In the genomic region with DNA sequence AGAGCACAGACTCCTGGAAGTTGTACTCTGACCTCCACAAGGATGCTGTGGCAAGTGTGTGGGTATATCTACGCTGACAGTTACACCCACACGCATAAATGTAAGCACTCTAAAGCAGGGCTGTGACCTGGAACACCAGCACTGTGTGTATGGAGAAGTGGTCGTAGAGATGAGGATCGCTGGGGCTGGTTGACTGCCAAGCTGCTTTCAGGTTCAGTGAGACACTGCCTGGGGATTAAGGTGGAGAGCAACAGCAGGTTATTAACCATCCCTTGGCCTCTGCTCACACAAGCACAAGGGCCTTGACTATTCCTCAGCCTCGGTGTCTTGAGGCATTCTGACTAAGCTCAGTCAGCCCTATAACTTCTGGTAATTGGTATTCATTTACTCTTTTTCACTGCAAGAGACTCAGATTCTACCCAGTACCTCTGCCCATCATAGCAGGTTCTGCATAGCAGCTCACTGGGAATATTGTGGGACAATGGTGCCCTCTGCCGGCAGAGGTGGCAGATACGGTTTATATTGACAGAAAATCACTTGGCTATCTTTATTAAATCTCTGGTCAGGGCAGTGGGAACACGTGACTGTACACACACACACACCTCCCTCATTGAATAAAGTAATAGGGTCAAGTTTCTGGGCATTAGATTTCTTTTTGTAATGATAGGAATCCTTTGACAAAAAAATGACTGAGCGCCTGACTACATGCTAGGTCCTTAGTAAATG, we compare ENCODE assay signal across 9 mouse cellular contexts. TPM values are rescaled to one million over a fixed set of nuclear protein-coding genes. Genes with fewer than 3 reads are reported as not detected.
DNase-seq lines count a peak whose midpoint lies in the region; ATAC-seq and TF ChIP-seq lines count a peak whose summit lies in the region.
"Had no signal": no experiment of that assay in that cellular context is flagged by ENCODE, and none has a peak within 500 bp of the region (broad histone marks: within the 10 kb centered on the region; RNA-seq: fewer than 3 reads in every experiment).

No protein-coding gene starts in this region.

- peak; percentile 63 for DNase-seq in G1E (ENCODE audit: low spot score)
- DNase-seq in embryonic facial prominence, embryonic 14.5 days (ENCODE audit: low spot score): peak; percentile 84
- DNase-seq in heart, embryonic 10.5 days (ENCODE audit: low spot score): peak; percentile 88
- peak; percentile 73 to 86 for DNase-seq in layer of hippocampus, adult 8-10 months (ENCODE audit: low spot score in 2 of 2)
- DNase-seq in lung, postnatal 36 days: peak; percentile 92
- peak; percentile 79 for DNase-seq in right cerebral cortex, adult 18-20 months
- DNase-seq in urinary bladder, postnatal 36 days (ENCODE audit: low spot score in 2 of 2): peak; percentile 82 to 85

- WGBS in bone marrow, adult 2 months: 31% methylated on average over 9 of the region's 9 CpGs
- WGBS in embryonic facial prominence, embryonic 14.5 days: 34% methylated on average over 9 of the region's 9 CpGs
- 36% methylated on average over 9 of the region's 9 CpGs for WGBS in heart, embryonic 10.5 days

- ATAC-seq in G1E (ENCODE audit: extremely low read depth, insufficient number of reproducible peaks, low FRiP score, poor library complexity, severe bottlenecking): no peak
- peak; percentile 7; the same call in 1 of the 2 replicates for ATAC-seq in embryonic facial prominence, embryonic 14.5 days (ENCODE audit: low read depth)

- peaks cover 39% of the 10 kb centered on the region for H3K4me1 ChIP-seq in G1E (ENCODE audit: insufficient read depth, low read depth, low read length)
- H3K4me1 ChIP-seq in bone marrow, adult 2 months (ENCODE audit: control insufficient read depth, insufficient read depth, low read length): peaks cover 1% of the 10 kb centered on the region; the same call in 1 of the 2 replicates
- H3K4me1 ChIP-seq in embryonic facial prominence, embryonic 14.5 days (ENCODE audit: control insufficient read depth, insufficient read depth, low read length): peaks cover 9% of the 10 kb centered on the region; the same call in 1 of the 2 replicates
- H3K4me1 ChIP-seq in heart, embryonic 10.5 days: peaks cover 11% of the 10 kb centered on the region

- no peaks in the 10 kb centered on the region for H3K9me3 ChIP-seq in G1E (replicated peaks)
- H3K9me3 ChIP-seq in embryonic facial prominence, embryonic 14.5 days (ENCODE audit: control insufficient read depth, low read length): no peaks in the 10 kb centered on the region
- H3K9me3 ChIP-seq in heart, embryonic 10.5 days: no peaks in the 10 kb centered on the region
- H3K9me3 ChIP-seq: liver, embryonic 15.5 days had no signal

- no peak overlapping the region for H3K27ac ChIP-seq in bone marrow, adult 2 months (ENCODE audit: control insufficient read depth, insufficient read depth, low read depth, low read length, poor library complexity)
- no peak overlapping the region for H3K27ac ChIP-seq in embryonic facial prominence, embryonic 14.5 days (replicated peaks; ENCODE audit: low read depth, low read length)
- no peak overlapping the region for H3K27ac ChIP-seq in heart, embryonic 10.5 days
- H3K27ac ChIP-seq: liver, embryonic 15.5 days had no signal

- H3K36me3 ChIP-seq in G1E (replicated peaks): peaks cover 54% of the 10 kb centered on the region
- peaks cover 35% of the 10 kb centered on the region for H3K36me3 ChIP-seq in embryonic facial prominence, embryonic 14.5 days (ENCODE audit: control insufficient read depth, insufficient read depth, low read length)
- H3K36me3 ChIP-seq in heart, embryonic 10.5 days: peaks cover 34% of the 10 kb centered on the region

- H3K4me2 ChIP-seq in embryonic facial prominence, embryonic 14.5 days (ENCODE audit: low read depth, low read length): no peak overlapping the region
- H3K4me2 ChIP-seq: liver, embryonic 15.5 days had no signal

- no peak overlapping the region for H3K4me3 ChIP-seq in G1E (ENCODE audit: low read depth, low read length)
- H3K4me3 ChIP-seq in bone marrow, adult 2 months (replicated peaks; ENCODE audit: control insufficient read depth, low read depth, low read length): no peak overlapping the region
- H3K4me3 ChIP-seq in embryonic facial prominence, embryonic 14.5 days (ENCODE audit: low read depth, low read length): no peak overlapping the region
- H3K4me3 ChIP-seq in heart, embryonic 10.5 days: no peak overlapping the region
- H3K4me3 ChIP-seq: liver, embryonic 15.5 days had no signal

- TF ChIP-seq POLR2A in bone marrow, adult 2 months (IDR thresholded peaks at IDR 0.05; ENCODE audit: borderline replicate concordance, control insufficient read depth, low read depth, low read length): no peak

- peak; percentile 26; the same call in 1 of the 2 replicates for TF ChIP-seq CTCF in G1E (IDR thresholded peaks at IDR 0.05; ENCODE audit: low read depth, low read length)
- TF ChIP-seq CTCF in bone marrow, adult 2 months (IDR thresholded peaks at IDR 0.05; ENCODE audit: control insufficient read depth, insufficient read depth, low read length): peak; percentile 82

- H3K27me3 ChIP-seq in G1E (ENCODE audit: insufficient read depth, low read length): no peaks in the 10 kb centered on the region
- H3K27me3 ChIP-seq in embryonic facial prominence, embryonic 14.5 days (replicated peaks; ENCODE audit: control insufficient read depth, insufficient read depth, low read length): no peaks in the 10 kb centered on the region
- no peaks in the 10 kb centered on the region for H3K27me3 ChIP-seq in heart, embryonic 10.5 days (ENCODE audit: insufficient read depth, poor library complexity, severe bottlenecking)
- H3K27me3 ChIP-seq: liver, embryonic 15.5 days had no signal

- H3K9ac ChIP-seq in embryonic facial prominence, embryonic 14.5 days (ENCODE audit: low read depth, low read length): no peak overlapping the region
- H3K9ac ChIP-seq: liver, embryonic 15.5 days had no signal

RNA-seq across cellular contexts. Expression of gene Qtrt1, which starts 1.9 kb away (rescaled TPM):
- total RNA-seq in G1E (2014; fragmentation: Nextera tagmentation) (20.7 and 26.4 TPM in 2 replicates), G1E (2017) (34.3 and 43.8 TPM in 2 replicates)
- polyA plus RNA-seq in G1E (2012): 70.9 and 72.7 TPM in 2 replicates
- polyA plus RNA-seq in bone marrow, adult 2 months (2011; ENCODE audit: insufficient read depth, insufficient read length, low replicate concordance, missing spikeins): 24.8 and 56.3 TPM in 2 replicates
- polyA plus RNA-seq in embryonic facial prominence, embryonic 14.5 days (2014; fragmentation: Nextera tagmentation; extraction: Ambion mirVana): 36.9 and 49.4 TPM in 2 replicates
- 38.9 and 51.3 TPM in 2 replicates for polyA plus RNA-seq in heart, embryonic 10.5 days (2016; fragmentation: Nextera tagmentation; extraction: Ambion mirVana)
- 10 to 100 TPM; 28.5 to 41.7 (median 36.6) TPM for total RNA-seq in layer of hippocampus, adult 8-10 months (2022)

RNA-seq across cellular contexts. Expression of gene Dnm2, which starts 15.0 kb away (rescaled TPM):
- total RNA-seq in G1E (2014; fragmentation: Nextera tagmentation): 193 and 214 TPM in 2 replicates
- 72.7 and 74.3 TPM in 2 replicates for total RNA-seq in G1E (2017)
- 427 and 533 TPM in 2 replicates for polyA plus RNA-seq in G1E (2012)
- 86.9 and 130 TPM in 2 replicates for polyA plus RNA-seq in bone marrow, adult 2 months (2011; ENCODE audit: insufficient read depth, insufficient read length, low replicate concordance, missing spikeins)
- polyA plus RNA-seq in embryonic facial prominence, embryonic 14.5 days (2014; fragmentation: Nextera tagmentation; extraction: Ambion mirVana): 65.8 and 69.3 TPM in 2 replicates
- polyA plus RNA-seq in heart, embryonic 10.5 days (2016; fragmentation: Nextera tagmentation; extraction: Ambion mirVana): 81.6 and 92.1 TPM in 2 replicates
- total RNA-seq in layer of hippocampus, adult 8-10 months (2022): 10 to 100 TPM; 60.8 to 76.0 (median 71.2) TPM

RNA-seq across cellular contexts. Expression of gene Ilf3, which starts 42.1 kb away (rescaled TPM):
- total RNA-seq in G1E (2014; fragmentation: Nextera tagmentation) (87.9 and 94.1 TPM in 2 replicates), G1E (2017) (79.7 and 81.3 TPM in 2 replicates)
- polyA plus RNA-seq in G1E (2012): 123 and 138 TPM in 2 replicates
- 24.2 and 40.1 TPM in 2 replicates for polyA plus RNA-seq in bone marrow, adult 2 months (2011; ENCODE audit: insufficient read depth, insufficient read length, low replicate concordance, missing spikeins)
- polyA plus RNA-seq in embryonic facial prominence, embryonic 14.5 days (2014; fragmentation: Nextera tagmentation; extraction: Ambion mirVana): 139 and 177 TPM in 2 replicates
- 166 and 197 TPM in 2 replicates for polyA plus RNA-seq in heart, embryonic 10.5 days (2016; fragmentation: Nextera tagmentation; extraction: Ambion mirVana)
- 100 to 1,000 TPM in 3 of 4 experiments, 10 to 100 TPM in 1; 95.4 to 113 (median 103) TPM for total RNA-seq in layer of hippocampus, adult 8-10 months (2022)
